Mouse (Mus musculus) spleen, adult 12 weeks (tissue): Measurements from ENCODE around the gene Mettl23.
A peak's percentile ranks its signal among the peaks of the same experiment; 100 is the strongest.

Experiments used
- DNase-seq: peaks from one replicate; pipeline ENCODE4 v3.0.0; 2022; ENCODE audit warnings: low spot score

The Mettl23 gene

DNA sequence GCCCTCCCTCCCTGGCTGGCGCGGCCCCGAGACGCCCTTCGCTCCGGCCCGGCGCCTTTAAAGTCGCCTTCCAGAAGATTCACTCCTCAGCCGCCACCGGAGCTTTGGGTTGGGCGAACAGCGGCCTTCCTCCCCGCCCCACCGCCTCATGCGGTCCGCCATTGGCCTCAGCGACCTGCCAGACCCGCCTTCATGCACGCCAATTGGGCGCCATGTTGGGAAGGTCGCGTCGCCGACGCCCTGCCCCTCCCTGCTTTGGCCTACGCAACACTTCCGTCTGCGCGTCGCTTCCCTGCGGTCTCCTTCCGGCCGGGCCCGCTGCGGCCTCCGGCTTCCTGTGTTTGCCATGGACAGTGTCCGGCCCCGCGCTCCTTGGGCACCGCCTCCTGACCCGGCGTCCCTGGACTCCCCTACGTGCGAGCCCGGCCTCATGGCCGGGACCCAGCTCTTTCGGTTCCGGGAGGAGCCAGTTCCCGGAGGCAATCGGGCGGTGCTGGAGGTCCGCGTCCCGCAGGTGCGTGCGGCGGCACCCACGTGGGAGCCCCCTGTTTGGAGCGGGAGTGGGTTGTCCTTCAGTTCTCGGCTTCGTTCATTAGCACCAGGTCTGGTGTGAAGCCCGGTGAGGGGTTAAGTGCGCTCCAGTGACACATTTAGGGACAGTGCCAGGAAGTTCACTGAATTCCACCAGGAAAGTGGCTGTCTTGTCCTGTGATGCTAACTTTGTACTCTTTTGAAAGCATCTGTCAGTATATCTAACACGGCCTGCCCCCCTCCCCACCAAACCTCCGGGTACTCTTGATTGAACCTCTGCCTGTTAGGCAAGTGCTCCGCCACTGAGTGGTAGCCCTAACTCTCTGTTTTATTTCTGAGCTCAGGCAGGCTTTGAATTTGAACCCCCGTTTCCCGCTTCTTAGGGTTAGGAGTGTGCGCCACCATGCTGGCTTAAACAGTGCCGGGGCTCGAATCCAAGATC lies at the start of gene Mettl23, which contains the start of gene Jmjd6:
TSS of gene Mettl23 (plus strand) at position 18 of the 973 bp plus-strand sequence.
TSS of gene Jmjd6 (minus strand) at position 189 of the 973 bp plus-strand sequence.
- peak; percentile 92 for DNase-seq

GRCm38 (mm10) chr11:116799364-116799763 lies 43.7 kb upstream of the Mettl23 start:
- no peak for DNase-seq

DNA sequence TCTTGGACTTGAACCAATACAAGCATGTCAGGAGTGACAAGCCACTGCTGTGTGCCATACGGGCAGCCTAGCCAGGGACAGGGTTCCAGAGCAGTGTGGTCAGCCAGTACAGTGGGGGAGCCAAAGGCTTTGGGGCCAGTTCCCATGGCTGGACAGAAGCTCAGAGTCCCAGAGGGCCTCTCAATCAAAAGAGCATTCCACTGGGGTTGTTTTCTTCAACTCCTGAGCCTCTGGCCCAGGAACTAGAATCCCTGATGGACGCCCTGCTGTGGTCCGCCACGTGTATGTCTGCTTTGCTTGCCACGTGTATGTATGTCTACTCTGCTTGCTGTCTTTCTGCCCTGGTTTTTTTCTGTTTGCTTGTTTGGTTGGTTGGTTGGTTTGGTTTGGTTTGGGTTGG lies 42.0 kb upstream of the Mettl23 start:
- no peak for DNase-seq

GRCm38 (mm10) chr11:116802709-116803108 lies 40.4 kb upstream of the Mettl23 start:
- DNase-seq = no peak

DNA sequence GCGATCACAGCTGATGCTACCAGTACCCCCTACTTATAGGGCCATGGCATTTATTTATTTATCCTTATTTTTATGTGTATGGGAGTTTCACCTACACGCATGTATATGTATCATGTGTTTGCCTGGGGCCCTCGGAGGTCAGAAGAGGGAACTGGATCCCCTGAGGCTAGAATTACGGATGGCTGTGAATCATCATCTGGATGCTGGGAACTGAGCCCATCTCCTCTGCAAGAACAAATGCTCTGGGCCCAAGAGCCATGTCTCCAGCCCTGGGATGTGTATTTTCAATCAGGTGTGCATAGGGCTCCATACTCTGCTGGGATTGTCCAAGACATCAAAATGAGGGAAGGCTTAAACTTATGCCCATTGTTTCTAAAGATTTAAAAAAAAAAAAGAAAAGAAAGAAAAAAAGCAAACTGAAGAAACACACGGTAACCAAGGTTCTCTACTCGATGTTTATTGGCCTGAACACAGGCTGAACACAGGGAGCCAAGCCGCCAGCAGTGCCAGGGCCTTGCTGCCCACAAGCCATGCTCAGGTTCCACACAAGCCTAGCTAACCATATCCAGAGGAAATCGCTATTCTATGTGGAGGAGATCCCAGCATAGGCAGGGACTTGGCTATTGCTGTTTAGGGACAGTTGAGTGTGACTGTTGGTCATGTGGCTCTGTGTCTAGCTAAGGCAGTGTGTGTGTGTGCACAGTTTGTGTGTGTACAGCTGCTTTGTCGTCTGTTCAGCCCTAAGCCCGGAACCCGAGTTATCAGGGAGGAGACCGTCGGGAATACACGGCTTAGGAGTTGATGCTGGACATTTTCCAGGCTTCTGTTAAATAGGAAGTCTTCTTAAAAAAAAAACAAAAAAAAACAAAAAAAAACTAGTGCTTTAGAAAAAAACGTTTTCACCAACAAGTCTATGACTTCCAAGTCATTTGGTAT lies 36.7 kb upstream of the Mettl23 start:
- DNase-seq = no peak

DNA sequence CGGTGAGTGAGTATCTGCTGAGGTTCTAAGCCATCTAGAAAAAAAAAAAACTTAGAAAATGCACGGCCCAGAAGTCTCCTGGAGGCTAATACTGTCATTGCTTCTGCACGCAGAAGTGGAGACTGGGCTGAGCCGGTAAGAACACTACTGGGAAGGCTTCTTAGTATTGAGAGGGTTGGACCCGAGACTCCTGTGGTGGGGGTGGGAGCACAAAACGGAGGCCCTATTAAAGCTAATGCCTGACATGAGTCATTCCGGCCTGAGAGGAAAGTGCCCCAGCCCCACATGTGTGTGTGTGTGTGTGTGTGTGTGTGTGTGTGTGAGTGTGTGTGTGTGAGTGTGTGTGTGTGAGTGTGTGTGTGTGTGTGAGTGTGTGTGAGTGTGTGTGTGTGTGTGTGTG lies 36.0 kb upstream of the Mettl23 start:
- no peak for DNase-seq

GRCm38 (mm10) chr11:116807526-116807925 lies 35.6 kb upstream of the Mettl23 start:
- no peak for DNase-seq

DNA sequence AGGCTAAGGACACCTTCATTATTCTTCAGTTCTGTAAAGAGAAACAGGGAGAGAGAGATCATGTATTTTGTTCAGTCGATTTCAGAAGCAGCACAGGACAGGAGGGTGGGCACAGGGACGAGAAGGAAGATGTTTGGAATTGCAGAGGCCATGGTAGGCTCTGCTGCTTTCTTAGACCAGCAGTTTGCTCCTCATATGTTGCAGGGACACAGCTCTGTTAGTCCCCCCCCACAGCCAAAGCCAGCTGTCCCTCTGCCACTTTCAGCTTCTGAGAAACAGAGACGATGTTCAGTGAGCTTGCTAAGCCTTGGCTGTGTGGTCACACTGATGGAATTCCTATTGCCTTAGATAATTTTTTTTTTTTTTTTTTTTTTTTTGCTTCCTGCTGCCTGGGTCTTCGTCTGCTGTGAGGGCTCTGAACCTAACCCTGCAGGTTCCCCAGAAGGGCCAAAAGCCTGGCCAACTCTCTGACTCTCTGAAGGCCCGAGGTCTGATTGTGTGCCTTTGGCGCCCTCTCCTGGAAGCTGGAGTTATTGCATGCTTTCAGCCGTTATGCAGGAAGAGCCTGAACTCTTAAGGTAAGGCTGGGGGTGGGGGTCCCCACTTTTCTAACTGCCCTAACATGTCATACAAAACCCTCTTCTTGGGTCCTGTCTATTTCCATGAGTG lies 35.0 kb upstream of the Mettl23 start:
- peak; percentile 67 for DNase-seq

DNA sequence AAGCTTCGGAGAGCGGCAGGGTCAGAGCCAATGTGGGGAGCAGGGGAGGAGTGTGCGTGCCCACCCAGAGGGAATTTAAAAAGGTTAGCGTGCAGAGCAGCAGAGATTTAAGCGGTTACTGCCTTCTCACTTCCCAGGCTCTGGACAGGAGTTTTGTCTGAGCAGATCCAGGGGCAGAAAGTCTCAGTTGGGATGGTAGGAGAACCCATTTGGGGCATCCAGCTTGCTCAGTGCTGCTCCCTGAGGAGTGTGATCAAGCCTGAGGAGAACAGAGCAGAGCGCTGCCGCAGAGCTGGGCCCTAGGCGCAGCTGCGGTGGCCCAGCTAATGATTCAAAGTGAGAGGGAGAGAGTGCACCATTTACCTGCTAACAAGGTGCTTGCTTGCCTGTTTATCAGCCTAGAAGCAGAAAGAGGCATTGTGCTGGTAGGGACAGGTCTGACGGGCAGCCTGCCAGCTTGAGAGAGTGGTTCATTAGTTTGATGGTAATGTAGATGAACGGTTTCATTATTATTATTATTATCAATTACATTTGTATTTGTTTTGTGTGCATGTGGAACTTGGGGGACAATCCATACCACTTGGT lies 34.2 kb upstream of the Mettl23 start:
- no peak for DNase-seq

GRCm38 (mm10) chr11:116809520-116809919 lies 33.6 kb upstream of the Mettl23 start:
- DNase-seq = no peak

DNA sequence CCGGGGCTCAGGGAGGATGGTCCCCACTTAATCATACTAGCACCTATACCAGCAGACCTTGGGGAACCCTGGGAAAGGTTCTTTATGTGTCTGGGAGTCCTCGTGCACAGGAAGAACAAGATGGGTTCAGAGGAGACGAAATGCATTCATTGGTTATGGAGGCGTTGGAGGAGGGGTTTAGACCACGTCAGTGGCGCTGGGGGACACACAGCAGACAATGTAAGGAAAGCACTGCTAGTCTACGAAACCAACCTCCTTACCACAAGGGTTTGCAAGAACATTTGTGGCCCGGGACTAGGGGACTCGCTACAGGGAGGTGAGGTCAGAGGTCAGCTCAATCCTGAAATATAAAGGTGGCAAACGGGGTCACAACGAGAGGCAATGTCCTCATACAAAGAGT lies 32.5 kb upstream of the Mettl23 start:
- DNase-seq = no peak

DNA sequence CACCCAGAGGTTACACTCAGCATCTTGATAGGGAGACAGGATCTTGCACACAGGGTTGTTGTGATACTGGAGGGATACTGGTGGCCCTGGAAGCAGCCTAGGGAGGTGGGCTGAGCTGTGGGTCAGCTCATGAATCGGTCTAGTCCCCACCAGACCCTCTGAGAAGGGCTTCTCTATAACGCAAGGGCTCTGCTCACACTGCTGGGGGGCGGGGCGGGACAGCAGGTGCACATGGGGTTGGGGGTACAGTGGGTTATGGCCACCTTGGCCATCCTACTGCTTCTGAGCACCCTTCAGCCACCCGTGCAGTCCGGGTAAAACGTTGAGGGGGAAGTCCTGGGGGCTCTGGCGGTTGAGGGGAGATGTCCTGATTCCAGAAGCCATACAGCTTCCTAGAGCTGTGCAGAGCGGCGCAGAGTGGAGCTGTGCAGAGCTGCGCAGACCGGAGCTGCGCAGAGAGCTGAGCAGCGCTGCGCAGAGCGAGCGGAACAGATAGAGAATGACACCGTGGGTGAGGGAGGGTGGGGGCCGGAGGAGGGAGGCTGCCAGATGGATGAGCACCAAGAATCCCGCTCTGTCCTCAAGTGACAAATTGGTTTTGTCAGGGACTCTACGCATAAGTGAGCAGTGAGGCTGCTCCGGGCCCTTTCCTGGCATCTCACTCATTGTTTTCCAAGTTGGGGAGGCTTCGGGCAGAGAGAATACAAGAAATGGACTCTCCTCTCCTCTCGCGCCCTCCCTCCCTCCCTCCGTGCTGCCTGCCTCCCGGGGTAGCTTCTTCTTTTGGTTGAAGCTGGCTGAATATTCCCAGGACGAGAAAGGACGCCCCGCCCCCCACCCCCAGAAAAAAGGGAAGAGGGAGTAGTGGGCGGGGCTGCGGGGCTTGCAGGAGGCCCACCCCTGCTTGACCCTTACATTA lies 31.8 kb upstream of the Mettl23 start:
- DNase-seq = no peak

DNA sequence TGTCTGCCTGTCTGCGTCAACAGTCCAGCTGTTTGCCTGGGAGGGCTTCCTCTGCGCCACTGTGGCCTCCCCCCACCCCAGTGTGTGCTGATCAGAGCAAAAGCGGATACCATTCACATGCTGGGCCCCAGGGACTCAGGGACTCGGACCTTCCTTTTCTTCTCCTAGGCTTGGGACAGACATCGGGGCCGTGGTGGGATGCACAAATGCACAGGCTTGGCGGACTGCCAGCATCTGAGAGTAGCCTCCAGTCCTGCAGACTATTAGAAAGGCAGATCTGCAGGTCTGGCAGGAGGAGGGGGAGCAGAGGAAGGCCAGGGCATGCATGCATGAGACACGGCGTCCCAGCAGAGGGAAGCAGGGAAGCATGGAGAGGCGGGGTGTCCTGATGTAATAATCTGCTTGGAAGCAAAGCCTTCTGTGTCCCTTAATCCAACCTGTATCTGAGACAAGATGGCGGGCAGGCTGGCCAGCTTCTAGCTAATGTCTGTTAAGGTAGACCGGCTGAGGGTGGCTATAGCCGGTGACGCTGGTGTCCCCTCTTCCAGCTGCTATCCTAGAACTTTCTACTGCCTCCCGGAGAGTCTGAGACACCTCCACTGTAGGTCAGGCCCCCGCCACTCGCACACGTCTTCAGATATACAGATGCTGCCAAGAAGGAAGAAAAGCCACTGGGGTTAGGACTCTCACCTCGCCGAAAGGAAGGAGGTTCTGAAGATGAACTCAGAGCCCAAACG lies 30.1 kb upstream of the Mettl23 start:
- no peak for DNase-seq

DNA sequence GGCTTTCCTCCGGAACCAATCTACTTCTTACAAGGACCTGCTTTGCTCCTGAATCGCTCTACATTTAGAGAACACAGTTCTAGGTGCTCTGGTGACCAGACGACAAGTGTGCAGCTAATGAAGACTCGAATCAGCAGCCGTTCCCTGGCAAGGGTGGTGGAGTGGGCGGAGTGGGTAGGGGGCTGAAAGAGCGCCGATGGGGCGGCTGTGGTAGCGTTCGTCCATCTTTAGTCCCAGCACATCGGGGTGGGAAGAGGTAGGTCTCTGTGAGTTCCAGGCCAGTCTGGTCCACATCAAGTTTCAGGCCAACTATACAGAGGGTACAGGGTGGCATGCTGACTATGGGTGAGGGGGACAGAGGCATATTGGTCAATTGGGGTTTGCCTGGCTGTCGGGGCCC lies 29.5 kb upstream of the Mettl23 start:
- no peak for DNase-seq

DNA sequence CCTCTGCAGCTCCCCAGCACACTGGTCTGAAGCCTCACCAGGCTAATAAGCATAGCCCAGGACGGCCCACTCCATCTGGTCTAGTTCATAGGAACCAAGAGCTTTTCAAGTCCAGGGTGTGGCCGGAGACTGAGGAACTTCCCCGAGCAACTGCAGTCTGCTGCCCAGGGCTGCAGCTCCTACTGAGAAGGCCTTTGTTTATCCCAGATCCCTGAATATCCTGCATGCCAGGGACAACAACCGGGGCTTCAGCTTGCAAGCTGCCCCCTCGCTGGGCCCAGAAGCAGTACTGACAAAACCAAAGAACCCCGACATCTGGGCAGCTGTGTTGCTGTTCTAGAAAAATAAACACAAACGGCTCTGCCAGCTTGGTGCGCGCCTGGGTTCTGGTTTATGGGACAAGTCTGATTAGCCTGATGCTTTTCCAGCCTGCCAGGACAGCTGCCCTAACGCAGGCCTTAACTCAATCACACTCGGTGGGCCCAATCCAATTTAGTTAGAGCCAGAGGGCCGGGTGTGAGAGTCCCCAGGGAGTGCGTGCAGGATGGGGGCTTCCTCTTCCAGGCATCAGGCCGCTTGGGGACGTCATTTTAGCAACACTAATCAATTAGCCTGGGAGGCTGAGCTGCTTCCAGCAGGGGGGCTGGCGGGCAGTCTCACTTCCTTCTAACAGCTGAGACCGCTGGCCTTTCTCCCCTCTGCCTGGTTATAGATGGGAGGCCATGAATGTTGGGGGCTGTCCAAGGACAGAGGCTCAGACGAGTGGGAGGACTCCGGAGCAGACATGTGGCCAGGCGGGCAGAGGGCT lies 28.8 kb upstream of the Mettl23 start:
- no peak for DNase-seq

DNA sequence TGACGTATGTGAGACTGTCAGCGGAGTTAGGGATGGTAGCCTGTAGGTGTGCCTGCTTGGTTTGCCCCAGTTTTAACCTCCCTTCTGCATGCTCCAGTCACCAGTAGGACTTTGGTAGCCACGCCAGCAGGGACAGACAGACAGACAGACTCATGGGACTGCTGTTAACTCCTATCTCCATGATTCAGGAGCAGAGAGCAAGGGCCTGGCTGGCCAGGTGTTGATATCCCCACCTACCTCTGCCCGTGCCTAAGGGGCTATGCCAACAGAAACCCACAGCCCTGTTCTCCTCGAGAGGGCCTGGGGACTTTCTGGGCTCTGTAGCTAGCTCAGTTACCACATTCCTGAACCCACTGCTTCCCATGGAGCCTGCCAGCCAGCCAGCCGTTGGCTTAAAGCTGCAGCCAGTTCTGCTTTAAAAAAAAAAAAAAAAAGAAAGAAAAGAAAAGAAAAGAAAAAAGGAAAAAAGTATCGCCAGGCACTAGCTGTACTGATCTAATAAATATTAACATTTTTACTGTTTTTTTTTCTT lies 28.1 kb upstream of the Mettl23 start:
- no peak for DNase-seq

GRCm38 (mm10) chr11:116816769-116817168 lies 26.3 kb upstream of the Mettl23 start:
- DNase-seq = no peak

DNA sequence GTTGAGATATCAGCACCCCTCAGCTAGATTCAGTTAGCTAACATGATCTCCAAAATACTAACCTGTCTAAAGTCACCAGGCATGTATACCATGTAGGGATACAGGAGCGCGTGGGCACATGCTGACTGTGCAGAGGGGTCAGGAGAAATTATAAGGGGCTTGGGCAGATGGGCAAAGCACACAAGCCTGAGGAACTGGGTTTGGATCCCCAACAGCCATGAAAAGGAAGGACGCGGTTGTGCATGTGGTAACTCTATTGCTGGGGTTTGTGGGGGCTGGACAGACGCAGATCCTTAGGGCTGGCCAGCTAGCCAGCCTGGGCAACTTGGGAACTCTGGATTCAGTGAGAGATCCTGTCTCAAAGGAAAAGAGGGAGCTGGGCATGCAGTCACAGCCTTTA lies 25.5 kb upstream of the Mettl23 start:
- DNase-seq = no peak

GRCm38 (mm10) chr11:116818722-116819121 lies 24.4 kb upstream of the Mettl23 start:
- DNase-seq = no peak
